Mouse (Mus musculus) cortical plate, adult 2 months (tissue): ENCODE data around the gene Ehd1. TPM values are rescaled to one million over a fixed set of nuclear protein-coding genes. Genes with fewer than 3 reads are reported as not detected.
A peak's percentile ranks its signal among the peaks of the same experiment; 100 is the strongest.

Experiments used
- H3K27ac ChIP-seq: fragments of 200-500 bp; 2 replicates; pipeline ENCODE4 v1.5.1; 2012; ENCODE audit warnings: low read length, control low read depth, inconsistent platforms; ENCODE audit not compliant: insufficient read depth
- H3K4me1 ChIP-seq: fragments of 200-500 bp; 2 replicates; pipeline ENCODE4 v1.6.1; 2011; ENCODE audit warnings: low read length; ENCODE audit not compliant: control insufficient read depth, insufficient read depth
- H3K4me3 ChIP-seq: fragments of 200-500 bp; 2 replicates; pipeline ENCODE4 v1.5.1; 2011; ENCODE audit warnings: mild to moderate bottlenecking, low read length, control low read depth; ENCODE audit not compliant: insufficient read depth
- CTCF ChIP-seq: fragments of 200-500 bp; IDR thresholded peaks from 2 replicates; pipeline ENCODE4 v1.5.1; 2011; ENCODE audit warnings: mild to moderate bottlenecking, control low read depth, low read length; ENCODE audit not compliant: insufficient read depth; ENCODE audit errors: extremely low read depth
- POLR2A ChIP-seq: fragments of 200-500 bp; IDR thresholded peaks from 2 replicates; pipeline ENCODE4 v1.6.1; 2011; ENCODE audit warnings: mild to moderate bottlenecking, low read length, control low read depth; ENCODE audit not compliant: insufficient read depth; ENCODE audit errors: extremely low read depth
- polyA plus RNA-seq: library from polyadenylated mRNA; depleted of rRNA; stranded (reverse); fragments of >200 nt; gene quantifications from 2 replicates; pipeline ENCODE4 v1.2.3, GENCODE M21; 2012

Gene Ehd1
- polyA plus RNA-seq, 1 experiment: 48.2 TPM

DNA sequence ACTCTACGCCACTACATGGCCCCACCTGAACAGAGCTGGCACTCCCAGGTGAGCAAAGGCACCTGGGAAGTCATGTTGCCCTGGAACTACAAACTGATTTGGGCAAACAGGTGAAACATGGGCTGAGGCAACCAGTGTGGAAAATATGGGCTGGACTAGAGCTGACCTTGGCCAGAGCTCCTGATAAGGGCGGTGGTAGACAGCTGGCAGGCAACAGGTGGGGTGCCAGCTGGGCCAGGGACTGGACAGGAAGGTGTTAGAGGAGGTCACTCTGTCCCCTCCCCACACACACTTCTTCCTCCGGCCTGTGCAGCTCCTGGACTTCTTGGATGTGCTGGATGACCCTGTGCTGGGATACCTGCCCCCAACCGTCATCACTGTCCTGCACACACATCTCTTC is 23.5 kb upstream of the Ehd1 start:
- TF ChIP-seq POLR2A (no peak), CTCF (no peak)
- Histone ChIP-seq H3K27ac (no peak overlapping the region), H3K4me1 (no peaks in the 10 kb centered on the region), H3K4me3 (no peak overlapping the region)

DNA sequence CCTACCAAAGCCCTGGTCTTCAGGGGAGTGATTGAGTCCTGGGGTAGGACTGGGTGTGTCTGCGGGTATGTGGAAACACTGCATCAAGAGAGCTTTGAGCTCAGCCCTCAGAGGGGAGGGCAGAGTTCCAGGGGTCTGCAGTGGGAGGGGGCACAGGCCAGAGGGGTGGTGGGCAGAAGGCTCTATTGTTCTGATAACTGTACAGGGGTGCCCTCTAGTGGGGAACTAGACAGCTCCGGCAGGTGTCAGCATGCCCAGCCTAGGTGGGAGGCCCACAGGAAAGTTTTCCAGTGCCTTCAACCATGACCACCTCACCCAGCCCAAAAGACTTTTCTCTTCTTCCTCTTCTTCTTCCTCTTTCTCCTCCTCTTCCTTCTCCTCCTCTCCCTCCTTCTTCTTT is 16.1 kb upstream of the Ehd1 start:
- TF ChIP-seq CTCF (no peak), POLR2A (no peak)
- no peak overlapping the region for H3K4me3 ChIP-seq
- H3K27ac ChIP-seq: no peak overlapping the region
- H3K4me1 ChIP-seq: peaks cover 3% of the 10 kb centered on the region; the same call in 1 of the 2 replicates

- Histone ChIP-seq H3K4me3 (no peak overlapping the region), H3K4me1 (peaks cover 3% of the 10 kb centered on the region; the same call in 1 of the 2 replicates), H3K27ac (no peak overlapping the region)
- TF ChIP-seq CTCF (0 out of 2 replicates have a peak, but pooled peaks have one; percentile 31), POLR2A (no peak)
Measured at GRCm38 (mm10) chr19:6260946-6261345, 15.6 kb upstream of the Ehd1 start.

- H3K4me1 ChIP-seq: peaks cover 3% of the 10 kb centered on the region; the same call in 1 of the 2 replicates
- H3K27ac ChIP-seq: no peak overlapping the region
- TF ChIP-seq CTCF: no peak
- TF ChIP-seq POLR2A: no peak
- no peak overlapping the region for H3K4me3 ChIP-seq
Measured at GRCm38 (mm10) chr19:6261379-6261778, 15.1 kb upstream of the Ehd1 start.

DNA sequence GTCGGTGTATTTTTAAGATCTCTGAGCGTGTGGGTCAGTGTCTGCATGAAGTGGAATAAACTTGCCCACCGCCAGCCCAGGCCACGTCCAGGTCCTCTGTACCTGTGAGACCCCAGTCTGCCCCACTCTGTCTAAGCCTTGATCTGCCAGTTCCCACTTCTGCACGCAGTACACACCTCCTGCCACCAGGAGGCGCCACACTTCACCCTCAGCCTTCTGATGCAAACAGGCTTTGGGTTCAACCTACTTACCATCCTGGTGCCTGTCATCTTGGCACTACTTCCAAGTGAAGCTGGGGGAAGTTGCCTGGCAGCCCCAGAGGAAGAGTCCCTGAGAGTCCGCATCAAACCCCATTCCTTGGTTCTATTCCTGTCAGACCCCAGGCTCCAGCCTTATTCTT is 14.3 kb upstream of the Ehd1 start:
- peaks cover 3% of the 10 kb centered on the region; the same call in 1 of the 2 replicates for H3K4me1 ChIP-seq
- H3K4me3 ChIP-seq: no peak overlapping the region
- TF ChIP-seq POLR2A (no peak), CTCF (peak; percentile 88)
- H3K27ac ChIP-seq: no peak overlapping the region

DNA sequence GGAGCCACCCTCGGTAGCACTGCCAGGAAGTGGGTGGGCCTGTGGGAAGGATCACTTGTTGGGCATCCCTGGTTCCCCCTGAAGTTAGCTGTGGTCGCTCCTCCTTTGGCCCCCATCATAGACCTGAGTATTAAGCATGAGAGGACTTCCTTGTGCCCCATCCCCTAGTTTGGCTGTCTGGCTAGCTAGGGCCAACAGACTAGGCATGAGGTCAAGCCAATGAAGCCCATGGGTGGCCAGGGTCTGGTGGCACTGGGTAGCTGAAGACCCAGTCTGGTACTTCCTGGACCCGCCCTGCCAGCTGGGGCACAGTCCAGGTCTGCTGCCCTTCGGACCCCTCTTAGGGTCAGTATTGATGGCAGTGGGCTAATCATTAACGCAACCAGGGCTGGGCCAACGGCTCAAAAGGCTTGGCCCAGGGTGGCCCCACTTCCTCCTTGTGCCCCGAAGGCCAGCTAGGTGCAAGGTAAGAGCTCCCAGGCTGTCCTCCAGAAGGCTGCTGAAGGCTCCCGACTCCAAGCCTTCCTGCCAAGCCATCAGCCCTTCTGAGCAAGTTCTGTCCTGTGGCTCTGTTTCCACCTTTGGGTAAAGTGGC is 13.6 kb upstream of the Ehd1 start:
- TF ChIP-seq CTCF (no peak), POLR2A (no peak)
- Histone ChIP-seq H3K27ac (no peak overlapping the region), H3K4me1 (peaks cover 3% of the 10 kb centered on the region; the same call in 1 of the 2 replicates), H3K4me3 (no peak overlapping the region)

GRCm38 (mm10) chr19:6264200-6264599 is 12.3 kb upstream of the Ehd1 start:
- no peak for TF ChIP-seq POLR2A
- no peak for TF ChIP-seq CTCF
- Histone ChIP-seq H3K4me3 (no peak overlapping the region), H3K27ac (no peak overlapping the region), H3K4me1 (peaks cover 3% of the 10 kb centered on the region; the same call in 1 of the 2 replicates)

GRCm38 (mm10) chr19:6264945-6265344 is 11.6 kb upstream of the Ehd1 start:
- no peak overlapping the region for H3K27ac ChIP-seq
- peaks cover 3% of the 10 kb centered on the region; the same call in 1 of the 2 replicates for H3K4me1 ChIP-seq
- TF ChIP-seq CTCF (no peak), POLR2A (no peak)
- H3K4me3 ChIP-seq: no peak overlapping the region

GRCm38 (mm10) chr19:6265727-6266182 is 10.8 kb upstream of the Ehd1 start:
- TF ChIP-seq POLR2A (no peak), CTCF (no peak)
- Histone ChIP-seq H3K4me1 (peaks cover 3% of the 10 kb centered on the region; the same call in 1 of the 2 replicates), H3K27ac (no peak overlapping the region), H3K4me3 (no peak overlapping the region)
